Mouse (Mus musculus) C2C12 (cell line): ENCODE measurements around the gene Wwp2. TPM values are rescaled to one million over a fixed set of nuclear protein-coding genes. Genes with fewer than 3 reads are reported as not detected.

Experiments
- H3K27me3 ChIP-seq: one replicate; pipeline ENCODE4 v1.6.1; 2011; ENCODE audit not compliant: control insufficient read depth, insufficient read depth, insufficient read length
- H3K36me3 ChIP-seq: one replicate; pipeline ENCODE4 v1.6.1; 2011; ENCODE audit not compliant: control insufficient read depth, insufficient read depth
- H3K4me3 ChIP-seq: one replicate; pipeline ENCODE4 v1.5.1; 2011; ENCODE audit warnings: mild to moderate bottlenecking, control low read depth; ENCODE audit not compliant: poor library complexity, insufficient read depth, severe bottlenecking
- H3K79me2 ChIP-seq: one replicate; pipeline ENCODE4 v1.6.1; 2011; ENCODE audit not compliant: control insufficient read depth, insufficient read depth
- H3K79me3 ChIP-seq: one replicate; pipeline ENCODE4 v1.6.1; 2011; ENCODE audit warnings: low read depth, control low read depth
- H3ac ChIP-seq: one replicate; pipeline ENCODE3; 2011; ENCODE audit warnings: low read depth; ENCODE audit not compliant: control insufficient read depth, insufficient read length
- CEBPB ChIP-seq: IDR thresholded peaks from one replicate; pipeline ENCODE4 v1.6.1; 2011; ENCODE audit warnings: low read depth, mild to moderate bottlenecking, control low read depth, moderate library complexity
- CTCF ChIP-seq: IDR thresholded peaks from one replicate; pipeline ENCODE4 v1.5.1; 2011; ENCODE audit not compliant: control insufficient read depth, insufficient read depth, insufficient read length
- FOSL1 ChIP-seq: IDR thresholded peaks from one replicate; pipeline ENCODE4 v1.8.0; 2011; ENCODE audit warnings: mild to moderate bottlenecking, low read length; ENCODE audit not compliant: poor library complexity, insufficient read depth, severe bottlenecking
- MAX ChIP-seq: IDR thresholded peaks from one replicate; pipeline ENCODE4 v1.6.1; 2011; ENCODE audit warnings: mild to moderate bottlenecking, control low read depth
- MYOD1 ChIP-seq: IDR thresholded peaks from one replicate; pipeline ENCODE4 v1.6.1; 2011; ENCODE audit warnings: low read depth; ENCODE audit not compliant: control insufficient read depth, insufficient read length
- MYOG ChIP-seq: IDR thresholded peaks from one replicate; pipeline ENCODE4 v1.6.1; 2011; ENCODE audit not compliant: control insufficient read depth, insufficient read length; ENCODE audit errors: extremely low read depth
- USF1 ChIP-seq: IDR thresholded peaks from one replicate; pipeline ENCODE4 v1.6.1; 2011; ENCODE audit warnings: low read depth, mild to moderate bottlenecking, control low read depth, moderate library complexity
- polyA plus RNA-seq: library from polyadenylated mRNA; unstranded; fragments of >200 nt; fragmentation: generic; extraction: Trizol; gene quantifications from one replicate; pipeline ENCODE4 v1.2.1, GENCODE M21; 2012; ENCODE audit warnings: missing spikeins

Gene Wwp2
- polyA plus RNA-seq, 1 experiment, result 78.8 TPM

DNA sequence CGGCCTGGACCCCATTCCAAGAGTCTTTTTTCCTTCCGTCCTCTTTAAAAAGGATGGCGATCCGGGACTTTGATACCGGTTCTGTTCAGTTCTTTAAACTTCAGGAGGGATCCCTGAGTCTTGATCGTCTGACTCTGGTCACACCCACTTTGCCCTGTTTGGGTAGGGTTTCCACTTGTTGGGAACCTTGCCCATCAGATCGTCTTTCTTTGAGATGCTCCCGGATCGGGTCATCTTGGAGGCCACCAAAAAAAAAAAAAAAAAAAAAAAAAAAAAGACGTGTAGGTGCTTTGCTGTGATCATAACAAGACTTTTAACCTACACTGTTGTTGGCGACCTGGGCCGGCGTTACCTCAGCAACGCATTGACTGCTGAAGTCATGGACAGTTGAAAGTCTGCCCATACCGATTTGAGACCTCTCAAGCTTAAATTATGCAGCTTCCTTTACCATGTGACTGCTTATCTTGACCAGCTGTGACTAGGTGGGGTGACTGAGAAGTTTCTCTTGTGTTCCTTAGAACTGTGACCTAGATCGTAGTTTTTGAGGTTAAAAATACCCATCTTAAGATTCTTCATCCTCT is 766 bp downstream of the Wwp2 start:
- no peaks in the 10 kb centered on the region for H3K36me3 ChIP-seq
- H3K79me3 ChIP-seq, result no peaks in the 10 kb centered on the region
- peaks cover 34% of the 10 kb centered on the region for H3K79me2 ChIP-seq
- peak overlapping the region; percentile 92 for H3ac ChIP-seq
- peak; percentile 27 for TF ChIP-seq USF1
- no peak for TF ChIP-seq MYOG
- TF ChIP-seq CEBPB, result no peak
- TF ChIP-seq MAX, result no peak
- no peak for TF ChIP-seq CTCF
- no peak for TF ChIP-seq MYOD1
- no peak for TF ChIP-seq FOSL1
- no peaks in the 10 kb centered on the region for H3K27me3 ChIP-seq
- H3K4me3 ChIP-seq, result peak overlapping the region; percentile 67

- Histone ChIP-seq H3K36me3 (no peaks in the 10 kb centered on the region), H3ac (no peak overlapping the region), H3K27me3 (no peaks in the 10 kb centered on the region), H3K79me2 (peaks cover 34% of the 10 kb centered on the region), H3K4me3 (no peak overlapping the region), H3K79me3 (no peaks in the 10 kb centered on the region)
- TF ChIP-seq MYOG (no peak), FOSL1 (no peak), USF1 (no peak), CEBPB (no peak), MAX (no peak), CTCF (no peak), MYOD1 (no peak)
Observed at GRCm38 (mm10) chr8:107437711-107438110, 1.5 kb downstream of the Wwp2 start.

GRCm38 (mm10) chr8:107439880-107440625 is 3.9 kb downstream of the Wwp2 start:
- TF ChIP-seq MYOD1 (no peak), USF1 (no peak), CTCF (no peak), MAX (no peak), FOSL1 (no peak), CEBPB (no peak), MYOG (no peak)
- no peaks in the 10 kb centered on the region for H3K27me3 ChIP-seq
- H3ac ChIP-seq, result no peak overlapping the region
- H3K36me3 ChIP-seq, result no peaks in the 10 kb centered on the region
- peaks cover 45% of the 10 kb centered on the region for H3K79me2 ChIP-seq
- no peaks in the 10 kb centered on the region for H3K79me3 ChIP-seq
- no peak overlapping the region for H3K4me3 ChIP-seq

DNA sequence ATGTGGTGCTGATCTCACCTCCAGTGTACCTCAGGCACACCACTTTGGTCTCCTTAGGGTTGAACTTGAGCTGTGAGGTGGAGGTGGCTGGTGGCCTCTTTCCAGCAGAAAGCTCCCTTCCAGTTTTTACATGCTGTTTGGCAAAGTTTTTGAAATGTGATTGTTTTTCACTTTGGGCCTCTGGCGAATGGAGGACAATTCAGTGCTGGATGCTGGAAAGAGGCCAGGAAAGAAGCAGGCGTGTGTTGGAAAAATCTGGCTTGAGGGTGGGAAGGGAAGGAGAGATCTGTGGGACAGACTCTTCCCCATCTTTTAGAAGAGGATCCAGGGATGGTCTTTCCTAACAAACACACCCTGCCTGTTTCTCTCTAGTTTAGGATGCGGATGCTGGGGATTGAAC is 8.5 kb downstream of the Wwp2 start:
- Histone ChIP-seq H3ac (no peak overlapping the region), H3K4me3 (no peak overlapping the region), H3K36me3 (no peaks in the 10 kb centered on the region), H3K79me2 (peaks cover 21% of the 10 kb centered on the region), H3K79me3 (no peaks in the 10 kb centered on the region), H3K27me3 (no peaks in the 10 kb centered on the region)
- no peak for TF ChIP-seq FOSL1
- no peak for TF ChIP-seq CEBPB
- TF ChIP-seq USF1, result no peak
- TF ChIP-seq MYOG, result no peak
- TF ChIP-seq MYOD1, result no peak
- TF ChIP-seq CTCF, result no peak
- TF ChIP-seq MAX, result no peak

- no peak overlapping the region for H3K4me3 ChIP-seq
- H3K36me3 ChIP-seq, result no peaks in the 10 kb centered on the region
- H3ac ChIP-seq, result no peak overlapping the region
- H3K79me3 ChIP-seq, result peaks cover 1% of the 10 kb centered on the region
- peaks cover 18% of the 10 kb centered on the region for H3K79me2 ChIP-seq
- TF ChIP-seq MYOD1, result no peak
- TF ChIP-seq MAX, result no peak
- TF ChIP-seq FOSL1, result no peak
- no peak for TF ChIP-seq CTCF
- no peak for TF ChIP-seq CEBPB
- TF ChIP-seq MYOG, result no peak
- TF ChIP-seq USF1, result no peak
- no peaks in the 10 kb centered on the region for H3K27me3 ChIP-seq
Observed at GRCm38 (mm10) chr8:107447713-107448112, 11.5 kb downstream of the Wwp2 start.
